In genomic region chr19:30613150-30613865, GRCm38 (mm10) we compare ENCODE assay signal across 29 mouse cellular contexts.
"Had no signal": no experiment of that assay in that cellular context is flagged by ENCODE, and none has a peak within 500 bp of the region (broad histone marks: within the 10 kb centered on the region; RNA-seq: fewer than 3 reads in every experiment).

No protein-coding gene starts in this region.

- H3K4me2 ChIP-seq: embryonic facial prominence, embryonic 12.5 days; embryonic facial prominence, embryonic 13.5 days; embryonic facial prominence, embryonic 15.5 days; forebrain, embryonic 12.5 days; forebrain, embryonic 13.5 days; forebrain, embryonic 15.5 days; heart, embryonic 11.5 days had no signal

- H3K4me1 ChIP-seq: embryonic facial prominence, embryonic 10.5 days; embryonic facial prominence, embryonic 12.5 days; embryonic facial prominence, embryonic 13.5 days; embryonic facial prominence, embryonic 15.5 days; forebrain, embryonic 12.5 days; forebrain, embryonic 13.5 days; forebrain, embryonic 15.5 days; heart, embryonic 10.5 days had no signal

- H3K27me3 ChIP-seq: embryonic facial prominence, embryonic 12.5 days; embryonic facial prominence, embryonic 13.5 days; embryonic facial prominence, embryonic 15.5 days; forebrain, embryonic 12.5 days; forebrain, embryonic 13.5 days; forebrain, embryonic 15.5 days had no signal

- H3K9ac ChIP-seq: embryonic facial prominence, embryonic 12.5 days; embryonic facial prominence, embryonic 13.5 days; embryonic facial prominence, embryonic 15.5 days; forebrain, embryonic 12.5 days; forebrain, embryonic 13.5 days; forebrain, embryonic 15.5 days had no signal

- DNase-seq: cerebellum, adult 2 months; cerebellum, adult 8-10 months; cerebellum, adult 9-10 months; cerebellum, adult 9-11 months; cerebellum, postnatal 10 days; cerebellum, postnatal 14 days; cerebellum, postnatal 25 days; cerebellum, postnatal 36 days; embryo, embryonic 11 days; gastrocnemius, adult 2 months; gastrocnemius, postnatal 10 days; gastrocnemius, postnatal 14 days; gastrocnemius, postnatal 25 days; gastrocnemius, postnatal 36 days; heart, adult 11 months; heart, adult 18-20 months; heart, adult 2 months had no signal

- H3K27ac ChIP-seq: embryonic facial prominence, embryonic 10.5 days; embryonic facial prominence, embryonic 12.5 days; embryonic facial prominence, embryonic 13.5 days; embryonic facial prominence, embryonic 15.5 days; forebrain, embryonic 12.5 days; forebrain, embryonic 13.5 days; forebrain, embryonic 15.5 days; gastrocnemius, adult 2 months; heart, adult 2 months; heart, embryonic 10.5 days had no signal

- H3K36me3 ChIP-seq: embryonic facial prominence, embryonic 10.5 days; embryonic facial prominence, embryonic 12.5 days; embryonic facial prominence, embryonic 13.5 days; embryonic facial prominence, embryonic 15.5 days; forebrain, embryonic 12.5 days; forebrain, embryonic 15.5 days had no signal

- H3K9me3 ChIP-seq: embryonic facial prominence, embryonic 12.5 days; embryonic facial prominence, embryonic 13.5 days; embryonic facial prominence, embryonic 15.5 days; forebrain, embryonic 12.5 days; forebrain, embryonic 13.5 days; forebrain, embryonic 15.5 days had no signal

- ATAC-seq: forebrain, embryonic 13.5 days; forebrain, embryonic 14.5 days; forebrain, embryonic 15.5 days; forebrain, embryonic 16.5 days had no signal

- H3K4me3 ChIP-seq: embryonic facial prominence, embryonic 10.5 days; embryonic facial prominence, embryonic 12.5 days; embryonic facial prominence, embryonic 13.5 days; embryonic facial prominence, embryonic 15.5 days; erythroblast, embryonic 14.5 days; forebrain, embryonic 12.5 days; forebrain, embryonic 13.5 days; forebrain, embryonic 15.5 days; gastrocnemius, adult 2 months; heart, adult 2 months; heart, embryonic 10.5 days had no signal
